Mouse (Mus musculus) neural tube, embryonic 15.5 days (tissue): Measurements from ENCODE around the gene Rnf2. TPM values are rescaled to one million over a fixed set of nuclear protein-coding genes. Genes with fewer than 3 reads are reported as not detected.

Source experiments
- ATAC-seq: fragments of 200-750 bp; cut with Nextera tagmentation; 2 replicates; pipeline ENCODE4 v1.8.0; 2017; ENCODE audit warnings: mild to moderate bottlenecking, moderate TSS enrichment, moderate library complexity; ENCODE audit not compliant: low FRiP score
- H3K27ac ChIP-seq: fragments of 300-500 bp; sonication (generic); replicated peaks from 2 replicates; pipeline ENCODE4 v1.5.1; 2015; ENCODE audit warnings: mild to moderate bottlenecking, inconsistent platforms
- H3K27me3 ChIP-seq: fragments of 300-500 bp; sonication (generic); replicated peaks from 2 replicates; pipeline ENCODE4 v1.6.1; 2015; ENCODE audit warnings: inconsistent platforms
- H3K36me3 ChIP-seq: fragments of 300-500 bp; sonication (generic); 2 replicates; pipeline ENCODE4 v1.6.1; 2015; ENCODE audit warnings: inconsistent platforms
- H3K4me1 ChIP-seq: fragments of 300-500 bp; sonication (generic); 2 replicates; pipeline ENCODE4 v1.6.1; 2015; ENCODE audit warnings: inconsistent platforms
- H3K4me2 ChIP-seq: fragments of 300-500 bp; sonication (generic); 2 replicates; pipeline ENCODE4 v1.6.1; 2015; ENCODE audit warnings: inconsistent platforms, mild to moderate bottlenecking, moderate library complexity
- H3K4me3 ChIP-seq: fragments of 300-500 bp; sonication (generic); replicated peaks from 2 replicates; pipeline ENCODE4 v1.5.1; 2015; ENCODE audit warnings: mild to moderate bottlenecking, inconsistent platforms
- H3K9ac ChIP-seq: fragments of 300-500 bp; sonication (generic); replicated peaks from 2 replicates; pipeline ENCODE4 v1.6.1; 2015; ENCODE audit warnings: mild to moderate bottlenecking, inconsistent platforms
- H3K9me3 ChIP-seq: fragments of 300-500 bp; sonication (generic); replicated peaks from 2 replicates; pipeline ENCODE4 v1.6.1; 2016; ENCODE audit warnings: inconsistent platforms
- WGBS: fragments of 180-500 bp; shearing (Covaris S2); methylation state at CpG from one replicate; pipeline ENCODE4 v1.1.7; 2015; ENCODE audit warnings: mixed read lengths; 5-methylcytosine and 5-hydroxymethylcytosine counted together
- polyA plus RNA-seq: library from polyadenylated mRNA; unstranded; fragments of >200 nt; fragmentation: Nextera tagmentation; extraction: Ambion mirVana; gene quantifications from 2 replicates; pipeline ENCODE4 v1.2.1, GENCODE M21; 2015

Rnf2 gene
- polyA plus RNA-seq, 1 experiment from 2014 or later: 93.0 TPM

- Histone ChIP-seq H3K4me3 (no peak overlapping the region), H3K9ac (no peak overlapping the region), H3K27ac (no peak overlapping the region), H3K4me1 (no peaks in the 10 kb centered on the region), H3K36me3 (no peaks in the 10 kb centered on the region), H3K4me2 (no peak overlapping the region), H3K9me3 (no peaks in the 10 kb centered on the region), H3K27me3 (no peaks in the 10 kb centered on the region)
- WGBS: 62% methylated on average over 4 of the region's 4 CpGs
- ATAC-seq: no peak
Observed at GRCm38 (mm10) chr1:151510811-151511210, 10.1 kb upstream of the Rnf2 start.

DNA sequence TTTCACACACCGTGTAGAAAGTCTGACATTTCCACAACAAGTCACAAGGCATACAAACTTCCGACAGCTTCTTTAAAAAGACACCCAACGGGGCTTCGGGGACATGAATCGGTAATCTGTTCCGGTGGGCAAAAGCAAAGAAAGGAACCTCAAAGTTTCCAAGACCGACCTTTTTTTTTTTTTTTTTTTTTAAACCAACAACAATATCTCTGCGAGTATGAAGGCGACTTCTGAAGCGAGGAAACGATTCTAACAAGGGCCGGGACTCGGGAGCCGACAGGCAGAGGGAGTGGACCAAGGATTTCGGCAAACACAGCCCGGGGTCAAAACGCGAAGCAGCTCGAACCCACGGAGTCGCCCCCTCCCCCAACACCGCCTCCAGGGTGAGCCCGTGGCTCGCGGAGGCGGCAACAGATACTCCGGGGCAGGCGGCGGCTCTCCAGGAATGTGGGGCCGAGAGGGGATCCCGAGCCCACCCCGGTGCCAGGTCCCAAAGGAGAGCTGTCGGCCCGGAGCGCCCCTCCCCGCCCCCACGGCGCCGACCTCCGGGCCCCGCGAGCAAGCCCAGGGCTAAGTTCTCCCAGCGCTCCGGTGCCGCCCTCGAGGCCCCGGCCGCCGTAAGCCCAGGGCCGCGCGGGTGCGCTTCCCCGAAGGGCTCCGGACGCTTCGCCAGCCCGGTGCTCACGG, 797 bp downstream of the Rnf2 start:
- Histone ChIP-seq H3K36me3 (no peaks in the 10 kb centered on the region), H3K9me3 (no peaks in the 10 kb centered on the region), H3K4me1 (peaks cover 23% of the 10 kb centered on the region), H3K4me3 (peak overlapping the region; percentile 81), H3K27ac (peak overlapping the region; percentile 95), H3K27me3 (no peaks in the 10 kb centered on the region), H3K9ac (peak overlapping the region; percentile 97), H3K4me2 (peak overlapping the region; percentile 69)
- WGBS: under 1% methylated on average over 33 of the region's 59 CpGs
- peak; percentile 29; the same call in 1 of the 2 replicates for ATAC-seq

DNA sequence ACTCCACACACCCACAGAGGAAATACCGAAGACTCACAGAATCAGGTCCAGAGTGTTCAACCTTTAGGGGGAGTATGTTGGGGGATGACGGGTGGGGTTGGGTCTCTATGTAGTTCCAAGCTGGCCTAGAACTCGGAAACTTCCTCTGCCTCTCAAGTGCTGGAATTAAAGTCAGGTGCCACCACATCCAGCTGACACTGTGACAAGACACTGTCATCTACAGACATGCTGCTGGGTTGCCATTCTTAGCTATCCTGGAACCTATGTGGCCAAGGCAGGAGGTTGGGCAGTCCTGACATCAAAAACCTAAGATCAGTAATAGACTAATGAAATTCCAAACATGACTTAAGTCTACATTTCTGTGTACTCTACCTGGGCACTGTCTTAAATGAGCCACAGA, 2.4 kb downstream of the Rnf2 start:
- Histone ChIP-seq H3K4me1 (peaks cover 27% of the 10 kb centered on the region), H3K9me3 (no peaks in the 10 kb centered on the region), H3K9ac (no peak overlapping the region), H3K27ac (no peak overlapping the region), H3K36me3 (no peaks in the 10 kb centered on the region), H3K4me2 (peak overlapping the region; percentile 69), H3K4me3 (no peak overlapping the region), H3K27me3 (no peaks in the 10 kb centered on the region)
- no peak for ATAC-seq
- WGBS: 87% methylated on average over 3 of the region's 3 CpGs

DNA sequence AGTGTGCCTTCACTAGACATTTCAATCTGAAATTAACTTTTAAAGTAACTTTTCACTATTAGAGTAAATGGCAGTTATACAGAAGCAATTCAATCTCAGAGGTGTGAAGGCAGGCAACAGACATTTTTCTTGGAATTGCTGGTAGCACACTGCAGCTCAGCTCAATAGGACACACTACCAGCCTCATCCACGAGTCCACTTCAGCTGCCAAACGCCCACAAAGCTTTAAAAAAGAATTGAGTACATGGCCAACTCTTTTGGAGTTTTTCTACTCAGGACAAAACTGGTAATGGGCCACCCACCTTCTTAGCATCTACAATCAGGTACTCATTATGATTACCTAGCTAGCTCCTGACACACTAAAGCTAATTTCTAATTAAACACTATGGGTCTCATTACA, 2.8 kb downstream of the Rnf2 start:
- Histone ChIP-seq H3K9me3 (no peaks in the 10 kb centered on the region), H3K4me2 (no peak overlapping the region), H3K4me1 (peaks cover 27% of the 10 kb centered on the region), H3K4me3 (no peak overlapping the region), H3K36me3 (no peaks in the 10 kb centered on the region), H3K9ac (no peak overlapping the region), H3K27me3 (no peaks in the 10 kb centered on the region), H3K27ac (no peak overlapping the region)
- ATAC-seq: no peak
- 68% methylated on average over 2 of the region's 2 CpGs for WGBS

GRCm38 (mm10) chr1:151497028-151497427, 3.7 kb downstream of the Rnf2 start:
- ATAC-seq: no peak
- H3K27ac ChIP-seq: no peak overlapping the region
- H3K9me3 ChIP-seq: no peaks in the 10 kb centered on the region
- H3K9ac ChIP-seq: no peak overlapping the region
- no peaks in the 10 kb centered on the region for H3K27me3 ChIP-seq
- no peaks in the 10 kb centered on the region for H3K36me3 ChIP-seq
- 84% methylated on average over 8 of the region's 8 CpGs for WGBS
- H3K4me1 ChIP-seq: peaks cover 27% of the 10 kb centered on the region
- H3K4me2 ChIP-seq: no peak overlapping the region
- H3K4me3 ChIP-seq: no peak overlapping the region

DNA sequence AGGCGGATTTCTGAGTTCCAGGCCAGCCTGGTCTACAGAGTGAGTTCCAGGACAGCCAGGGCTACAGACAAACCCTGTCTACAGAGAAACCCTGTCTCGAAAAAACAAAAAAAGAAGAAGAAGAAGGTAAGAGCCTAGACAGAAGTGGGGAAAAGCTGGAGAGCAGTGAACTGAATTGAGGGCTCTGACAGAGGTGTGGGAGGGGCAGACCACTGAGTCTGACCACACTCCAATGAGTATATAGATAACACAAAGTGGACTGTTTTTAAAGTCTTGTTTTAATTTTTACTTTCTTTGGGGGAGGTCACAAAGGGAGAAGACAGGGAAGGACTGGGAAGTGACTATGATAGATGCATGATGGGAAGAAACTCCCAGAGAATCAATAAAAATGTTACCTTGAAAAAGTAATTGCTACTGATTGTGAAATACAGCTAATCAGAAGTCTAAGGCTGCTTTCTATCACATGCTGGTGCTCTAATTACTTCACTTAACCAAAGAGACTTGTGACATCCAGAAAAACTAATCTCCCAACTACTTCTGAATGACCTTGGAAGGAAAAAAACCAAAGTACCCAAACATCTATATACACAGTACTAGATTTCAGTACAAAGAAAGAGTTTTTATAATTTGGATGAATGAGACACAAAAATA, 5.0 kb downstream of the Rnf2 start:
- H3K27me3 ChIP-seq: no peaks in the 10 kb centered on the region
- no peaks in the 10 kb centered on the region for H3K9me3 ChIP-seq
- H3K4me3 ChIP-seq: no peak overlapping the region
- no peak overlapping the region for H3K4me2 ChIP-seq
- peaks cover 27% of the 10 kb centered on the region for H3K4me1 ChIP-seq
- H3K9ac ChIP-seq: no peak overlapping the region
- H3K36me3 ChIP-seq: no peaks in the 10 kb centered on the region
- H3K27ac ChIP-seq: no peak overlapping the region
- no peak for ATAC-seq
- WGBS: 95% methylated on average over 2 of the region's 2 CpGs

- Histone ChIP-seq H3K27me3 (no peaks in the 10 kb centered on the region), H3K9me3 (no peaks in the 10 kb centered on the region), H3K9ac (no peak overlapping the region), H3K27ac (no peak overlapping the region), H3K4me1 (peaks cover 27% of the 10 kb centered on the region), H3K4me2 (no peak overlapping the region), H3K4me3 (no peak overlapping the region), H3K36me3 (no peaks in the 10 kb centered on the region)
- ATAC-seq: no peak
- 65% methylated on average over 6 of the region's 6 CpGs for WGBS
Observed at GRCm38 (mm10) chr1:151494711-151495110, 6.0 kb downstream of the Rnf2 start.

- Histone ChIP-seq H3K27me3 (no peaks in the 10 kb centered on the region), H3K4me2 (no peak overlapping the region), H3K4me1 (peaks cover 23% of the 10 kb centered on the region), H3K9me3 (no peaks in the 10 kb centered on the region), H3K9ac (no peak overlapping the region), H3K4me3 (no peak overlapping the region), H3K27ac (no peak overlapping the region), H3K36me3 (no peaks in the 10 kb centered on the region)
- no peak for ATAC-seq
Observed at GRCm38 (mm10) chr1:151493826-151494225, 6.9 kb downstream of the Rnf2 start.

GRCm38 (mm10) chr1:151492419-151492818, 8.3 kb downstream of the Rnf2 start:
- Histone ChIP-seq H3K9ac (no peak overlapping the region), H3K36me3 (no peaks in the 10 kb centered on the region), H3K4me1 (peaks cover 9% of the 10 kb centered on the region), H3K27ac (no peak overlapping the region), H3K27me3 (no peaks in the 10 kb centered on the region), H3K9me3 (no peaks in the 10 kb centered on the region), H3K4me2 (no peak overlapping the region), H3K4me3 (no peak overlapping the region)
- ATAC-seq: no peak
- WGBS: 40% methylated on average over 1 of the region's 1 CpGs

GRCm38 (mm10) chr1:151489806-151490205, 10.9 kb downstream of the Rnf2 start:
- no peak for ATAC-seq
- 78% methylated on average over 6 of the region's 6 CpGs for WGBS
- H3K27ac ChIP-seq: no peak overlapping the region
- H3K4me1 ChIP-seq: peaks cover 2% of the 10 kb centered on the region
- H3K27me3 ChIP-seq: no peaks in the 10 kb centered on the region
- no peaks in the 10 kb centered on the region for H3K36me3 ChIP-seq
- no peak overlapping the region for H3K9ac ChIP-seq
- no peaks in the 10 kb centered on the region for H3K9me3 ChIP-seq
- H3K4me2 ChIP-seq: no peak overlapping the region
- H3K4me3 ChIP-seq: no peak overlapping the region

DNA sequence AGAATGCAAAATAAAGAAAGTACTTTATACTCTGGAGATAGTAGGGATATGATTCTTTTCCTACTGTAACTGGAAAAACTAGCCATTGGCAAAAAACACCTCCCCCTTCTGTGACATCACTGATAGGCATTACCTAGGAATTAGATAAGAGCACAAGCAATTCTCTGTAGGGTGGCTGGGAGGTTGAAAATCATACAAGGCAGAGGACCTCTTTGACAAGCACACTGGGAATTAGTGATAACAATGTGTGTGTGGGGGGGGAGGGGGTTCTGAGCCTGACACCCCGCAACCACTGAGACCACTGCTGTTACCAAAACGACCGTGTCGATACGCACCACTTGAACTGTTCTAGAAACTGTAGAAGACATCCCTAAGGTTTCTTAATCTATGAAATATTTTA, 16.0 kb downstream of the Rnf2 start:
- Histone ChIP-seq H3K9ac (no peak overlapping the region), H3K4me3 (no peak overlapping the region), H3K9me3 (no peaks in the 10 kb centered on the region), H3K4me1 (peaks cover 9% of the 10 kb centered on the region), H3K27ac (no peak overlapping the region), H3K27me3 (no peaks in the 10 kb centered on the region), H3K36me3 (peaks cover 3% of the 10 kb centered on the region; the same call in 1 of the 2 replicates), H3K4me2 (no peak overlapping the region)
- ATAC-seq: no peak
- 62% methylated on average over 5 of the region's 5 CpGs for WGBS

GRCm38 (mm10) chr1:151483568-151483967, 17.2 kb downstream of the Rnf2 start:
- no peak for ATAC-seq
- Histone ChIP-seq H3K9me3 (no peaks in the 10 kb centered on the region), H3K4me3 (no peak overlapping the region), H3K36me3 (peaks cover 3% of the 10 kb centered on the region; the same call in 1 of the 2 replicates), H3K4me1 (peaks cover 13% of the 10 kb centered on the region), H3K4me2 (no peak overlapping the region), H3K27me3 (no peaks in the 10 kb centered on the region), H3K9ac (no peak overlapping the region), H3K27ac (no peak overlapping the region)
- WGBS: 82% methylated on average over 1 of the region's 1 CpGs
